Mouse (Mus musculus) erythroid progenitor cell, adult 5-6 weeks (primary cell): Measurements from ENCODE around the gene Slamf6. TPM values are rescaled to one million over a fixed set of nuclear protein-coding genes. Genes with fewer than 3 reads are reported as not detected.

Source experiments
- ATAC-seq: replicated peaks from 2 replicates; pipeline ENCODE4 v1.8.0; 2016; ENCODE audit warnings: moderate number of reproducible peaks, mild to moderate bottlenecking, moderate TSS enrichment, inconsistent platforms; ENCODE audit not compliant: poor library complexity, low FRiP score, severe bottlenecking
- total RNA-seq, 2 experiments: library from RNA; stranded (forward) in 1 of 2; stranded (reverse) in 1 of 2; fragments of 150-400 nt in 1 of 2; fragments of 186-747, 209-891 nt in 1 of 2; gene quantifications; 2 replicates each; pipeline versions ENCODE4 v1.2.3 to v1.2.4; 2015 to 2017; ENCODE audit warnings: low replicate concordance in 2 of 2

The Slamf6 gene
- total RNA-seq, 2 experiments from 2014 or later: 5.4 to 10.7 TPM

DNA sequence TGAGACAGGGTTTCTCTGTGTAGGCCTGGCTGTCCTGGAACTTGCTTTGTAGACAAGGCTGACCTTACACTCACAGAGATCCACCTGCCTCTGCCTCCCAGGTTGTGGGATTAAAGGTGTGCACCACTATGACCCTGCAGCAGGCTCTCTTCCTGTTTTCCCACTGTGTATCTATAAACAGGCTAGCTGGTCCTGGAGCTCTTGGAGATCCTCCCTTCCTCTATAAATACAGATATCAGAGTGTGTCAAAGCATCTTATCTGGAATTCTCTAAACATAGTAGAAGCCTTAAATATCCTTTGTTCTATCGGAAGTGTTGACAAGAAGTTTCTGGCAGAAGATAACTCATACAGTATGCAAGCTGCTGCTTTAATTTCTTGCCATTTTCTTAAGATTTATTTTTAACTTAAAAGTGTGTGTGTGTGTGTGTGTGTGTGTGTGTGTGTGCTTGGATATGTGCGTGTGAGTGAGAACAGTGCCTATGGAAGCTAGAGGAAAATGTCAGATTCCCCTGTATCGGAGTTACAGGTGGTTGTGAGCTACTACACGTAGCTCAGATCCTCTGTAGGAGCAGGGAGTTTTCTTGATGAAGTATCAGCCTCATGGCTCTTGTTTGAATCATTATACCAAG, 75.7 kb downstream of the Slamf6 start:
- ATAC-seq: no peak

DNA sequence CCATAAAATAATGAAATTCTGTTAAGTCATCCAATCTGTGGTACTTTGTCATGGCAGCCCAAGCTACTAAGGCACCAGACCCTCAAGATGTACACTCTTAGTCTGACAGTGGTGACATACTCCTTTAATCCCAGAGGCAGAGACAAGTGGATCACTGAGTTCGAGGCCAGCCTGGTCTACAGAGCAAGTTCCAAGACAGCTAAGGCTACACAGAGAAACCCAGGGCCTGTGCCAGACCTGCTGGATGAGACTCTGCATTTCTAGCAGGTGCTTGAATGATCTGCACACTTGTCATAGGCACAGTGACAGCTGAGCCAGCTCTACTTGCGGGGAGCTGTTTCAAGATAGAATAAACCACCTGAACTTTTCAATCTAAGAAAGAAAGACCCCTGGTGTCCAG, 77.2 kb downstream of the Slamf6 start:
- no peak for ATAC-seq

DNA sequence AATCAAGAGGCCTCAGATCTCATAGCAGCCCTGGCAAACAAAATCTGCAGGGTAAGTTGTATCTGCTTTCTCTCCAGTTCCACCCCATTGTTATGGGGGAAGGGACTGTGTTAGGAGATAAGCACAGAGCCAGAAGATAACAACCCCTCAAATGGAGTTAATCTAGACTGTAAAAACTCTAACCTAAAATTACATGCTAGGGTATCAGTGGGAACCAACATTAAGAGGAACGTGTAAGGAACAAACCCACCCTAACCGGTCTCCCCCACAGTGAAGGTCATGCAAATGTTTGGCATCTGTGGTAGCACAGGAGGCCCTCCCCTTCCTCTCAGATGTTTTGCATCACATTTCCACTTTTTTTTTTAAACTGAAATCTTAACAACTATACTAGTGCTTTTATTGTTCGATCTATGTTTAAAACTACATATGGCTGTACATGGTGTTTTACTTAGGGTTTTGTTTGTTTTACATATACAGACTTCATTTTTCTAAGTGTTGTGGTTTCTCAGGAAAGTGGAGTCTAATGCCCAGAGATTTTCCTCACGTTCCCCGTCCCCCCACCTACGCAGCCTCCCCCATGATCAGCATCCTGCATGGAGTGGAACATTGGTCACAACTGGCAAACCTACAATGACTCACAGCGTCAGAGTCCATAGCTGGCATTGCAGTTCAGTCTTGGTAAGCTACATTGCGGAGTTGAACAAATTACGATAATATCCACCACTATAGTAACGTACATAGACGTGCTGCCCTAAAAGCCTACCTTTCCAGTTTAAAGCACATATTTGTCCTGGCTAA, 77.8 kb downstream of the Slamf6 start:
- ATAC-seq: no peak

DNA sequence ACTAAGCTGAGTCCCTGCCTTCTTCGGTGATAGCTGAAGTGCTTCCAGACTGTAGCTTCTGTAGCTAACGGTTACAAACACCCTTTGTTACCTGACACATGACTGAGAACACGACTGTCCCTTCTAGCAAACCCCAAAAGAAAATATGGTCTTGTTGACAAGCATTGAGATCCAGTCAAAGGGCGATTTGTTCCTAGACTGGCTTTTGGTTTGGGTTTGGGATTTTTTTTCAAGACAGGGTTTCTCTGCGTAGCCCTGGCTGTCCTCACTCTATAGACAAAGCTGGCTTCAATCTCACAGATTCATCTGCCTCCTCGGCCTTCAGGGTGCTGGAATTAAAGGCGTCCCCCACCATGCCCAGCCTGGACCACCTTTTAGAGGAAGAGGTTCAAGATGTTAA, 79.4 kb downstream of the Slamf6 start:
- no peak for ATAC-seq

DNA sequence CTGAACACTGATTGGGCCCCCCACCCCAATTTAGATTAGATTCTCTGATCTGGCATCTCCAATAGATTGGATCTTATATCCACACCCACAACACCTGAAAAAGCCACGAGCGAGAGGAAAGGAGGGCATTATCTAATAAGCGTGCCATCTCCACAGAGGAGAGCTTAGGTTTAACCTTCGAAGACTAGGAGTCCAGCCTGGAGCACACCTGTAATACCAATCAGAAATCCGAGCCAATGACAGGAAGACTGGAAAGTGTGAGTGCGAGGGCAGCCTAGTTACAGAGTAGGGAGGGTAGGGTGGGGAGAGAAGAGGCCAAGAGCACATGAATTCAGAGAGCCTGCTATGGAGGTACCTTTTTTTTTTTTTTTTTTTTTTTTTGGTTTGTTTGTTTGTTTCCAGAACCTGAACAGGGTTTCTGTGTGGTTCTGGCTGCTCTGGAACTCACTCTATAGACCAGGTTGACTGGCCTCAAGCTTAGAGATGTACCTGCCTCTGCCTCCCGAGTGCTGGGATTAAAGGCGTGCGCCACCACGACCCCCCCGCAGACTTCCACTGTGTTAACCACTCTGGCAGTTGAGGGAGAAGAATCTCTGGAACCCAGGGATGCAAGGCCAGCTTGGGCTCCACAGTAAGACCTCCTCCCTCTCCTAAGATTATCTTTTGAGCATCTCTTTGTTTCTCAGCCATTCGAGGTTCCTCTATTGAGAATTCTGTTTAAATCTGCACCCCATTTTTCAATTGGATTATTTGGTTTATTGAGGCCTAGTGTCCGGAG, 81.7 kb downstream of the Slamf6 start:
- no peak for ATAC-seq

DNA sequence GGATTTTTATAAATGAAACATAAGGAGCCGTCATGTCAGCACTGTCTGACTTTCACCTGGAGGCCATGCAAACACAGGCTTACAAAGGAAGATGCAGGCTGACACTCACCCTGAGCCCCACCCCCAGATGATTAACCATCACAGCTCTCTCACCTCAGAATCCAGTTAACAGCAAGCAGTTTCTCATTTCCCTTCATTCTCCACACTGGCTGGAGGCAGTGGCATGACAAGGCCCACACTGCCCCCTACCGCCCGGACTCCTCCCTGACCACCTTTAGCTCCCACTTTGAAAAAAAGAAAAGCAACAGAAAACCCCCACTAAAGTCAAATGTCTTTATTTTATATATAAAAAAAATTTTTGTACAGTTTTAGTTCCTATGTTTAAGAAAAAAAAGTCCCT, 83.3 kb downstream of the Slamf6 start:
- no peak for ATAC-seq

DNA sequence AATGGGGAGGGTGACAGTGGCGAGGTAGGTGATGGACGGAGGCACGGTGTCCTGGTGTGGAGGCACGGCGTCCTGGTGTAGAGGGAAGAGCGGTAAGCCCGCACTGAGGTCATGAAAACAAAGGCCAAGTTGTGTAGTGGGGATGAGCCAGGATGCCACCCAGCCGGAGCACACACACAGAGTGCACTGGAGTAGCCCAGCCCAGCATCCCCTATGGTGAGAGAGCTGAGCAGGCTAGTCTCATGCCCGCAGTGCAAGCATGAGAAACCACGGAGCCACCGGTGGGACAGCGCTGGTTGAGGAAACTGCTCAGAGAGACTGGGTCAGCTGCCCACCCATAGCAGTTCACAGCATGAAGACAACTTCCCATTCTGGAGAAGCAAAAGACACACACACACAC, 84.3 kb downstream of the Slamf6 start:
- no peak for ATAC-seq

Other genes with a start within 250 kb of the Slamf6 start
- gene Cd48, start 235.5 kb upstream of the Slamf6 start, total RNA-seq (2015; ENCODE audit: low replicate concordance): 36.5 and 53.0 TPM in 2 replicates
- gene Cd48, start 235.5 kb upstream of the Slamf6 start, total RNA-seq (2017; ENCODE audit: low replicate concordance): 15.0 and 22.4 TPM in 2 replicates
- gene Slamf1, start 150.4 kb upstream of the Slamf6 start, total RNA-seq (2015; ENCODE audit: low replicate concordance): 0.36 TPM in 1 of 2 replicates, not detected in the other
- 0.39 and 3.6 TPM in 2 replicates for gene Slamf1, start 150.4 kb upstream of the Slamf6 start, total RNA-seq (2017; ENCODE audit: low replicate concordance)
- 11.2 and 28.1 TPM in 2 replicates for gene Cd84, start 77.8 kb upstream of the Slamf6 start, total RNA-seq (2015; ENCODE audit: low replicate concordance)
- 22.3 and 28.9 TPM in 2 replicates for gene Cd84, start 77.8 kb upstream of the Slamf6 start, total RNA-seq (2017; ENCODE audit: low replicate concordance)
- gene Gm10521, start 21.9 kb upstream of the Slamf6 start, total RNA-seq (2015; ENCODE audit: low replicate concordance): 3.6 and 4.2 TPM in 2 replicates
- 0.51 TPM in 1 of 2 replicates, not detected in the other for gene Gm10521, start 21.9 kb upstream of the Slamf6 start, total RNA-seq (2017; ENCODE audit: low replicate concordance)
- gene Vangl2, start 110.9 kb downstream of the Slamf6 start, total RNA-seq (2015; ENCODE audit: low replicate concordance): 0.84 and 1.1 TPM in 2 replicates
- gene Vangl2, start 110.9 kb downstream of the Slamf6 start, total RNA-seq (2017; ENCODE audit: low replicate concordance): 0.13 and 0.83 TPM in 2 replicates
- gene Nhlh1, start 140.1 kb downstream of the Slamf6 start, total RNA-seq (2015; ENCODE audit: low replicate concordance): not detected in 2 replicates
- gene Nhlh1, start 140.1 kb downstream of the Slamf6 start, total RNA-seq (2017; ENCODE audit: low replicate concordance): not detected in 2 replicates
- 44.9 and 67.4 TPM in 2 replicates for gene Copa, start 165.0 kb downstream of the Slamf6 start, total RNA-seq (2015; ENCODE audit: low replicate concordance)
- gene Copa, start 165.0 kb downstream of the Slamf6 start, total RNA-seq (2017; ENCODE audit: low replicate concordance): 41.3 and 47.1 TPM in 2 replicates
- 43.2 and 52.0 TPM in 2 replicates for gene Ncstn, start 165.3 kb downstream of the Slamf6 start, total RNA-seq (2015; ENCODE audit: low replicate concordance)
- gene Ncstn, start 165.3 kb downstream of the Slamf6 start, total RNA-seq (2017; ENCODE audit: low replicate concordance): 14.7 and 16.4 TPM in 2 replicates
- gene Pex19, start 209.2 kb downstream of the Slamf6 start, total RNA-seq (2015; ENCODE audit: low replicate concordance): 14.7 and 15.1 TPM in 2 replicates
- 15.4 and 21.5 TPM in 2 replicates for gene Pex19, start 209.2 kb downstream of the Slamf6 start, total RNA-seq (2017; ENCODE audit: low replicate concordance)
- gene Dcaf8, start 230.6 kb downstream of the Slamf6 start, total RNA-seq (2015; ENCODE audit: low replicate concordance): 77.5 TPM in 2 replicates
- gene Dcaf8, start 230.6 kb downstream of the Slamf6 start, total RNA-seq (2017; ENCODE audit: low replicate concordance): 141 and 176 TPM in 2 replicates